Mouse (Mus musculus) hindbrain, embryonic 10.5 days (tissue): ENCODE results near the gene Nfib. TPM values are rescaled to one million over a fixed set of nuclear protein-coding genes. Genes with fewer than 3 reads are reported as not detected.
A peak's percentile ranks its signal among the peaks of the same experiment; 100 is the strongest.

Experiments used
- DNase-seq: peaks from one replicate; pipeline ENCODE4 v3.0.0-alpha.2; 2017; ENCODE audit warnings: low spot score
- H3K27ac ChIP-seq: fragments of 300-500 bp; sonication (generic); 2 replicates; pipeline ENCODE4 v1.5.1; 2016; ENCODE audit warnings: mild to moderate bottlenecking, moderate library complexity
- H3K27me3 ChIP-seq: fragments of 300-500 bp; sonication (generic); 2 replicates; pipeline ENCODE4 v1.6.1; 2016; ENCODE audit warnings: mild to moderate bottlenecking; ENCODE audit not compliant: poor library complexity, insufficient read depth, severe bottlenecking
- H3K36me3 ChIP-seq: fragments of 300-500 bp; sonication (generic); 2 replicates; pipeline ENCODE4 v1.6.1; 2016; ENCODE audit warnings: mild to moderate bottlenecking, moderate library complexity
- H3K4me1 ChIP-seq: fragments of 300-500 bp; sonication (generic); replicated peaks from 2 replicates; pipeline ENCODE4 v1.6.1; 2016; ENCODE audit warnings: mild to moderate bottlenecking
- H3K4me3 ChIP-seq: fragments of 300-500 bp; sonication (generic); 2 replicates; pipeline ENCODE4 v1.5.1; 2016; ENCODE audit warnings: mild to moderate bottlenecking, moderate library complexity
- H3K9me3 ChIP-seq: fragments of 300-500 bp; sonication (generic); 2 replicates; pipeline ENCODE4 v1.6.1; 2016; ENCODE audit warnings: mild to moderate bottlenecking, moderate library complexity
- WGBS: fragments of 180-500 bp; shearing (Covaris S2); methylation state at CpG from one replicate; pipeline ENCODE4 v1.1.7; 2016; 5-methylcytosine and 5-hydroxymethylcytosine counted together
- polyA plus RNA-seq: library from polyadenylated mRNA; unstranded; fragments of >200 nt; fragmentation: Nextera tagmentation; extraction: Ambion mirVana; gene quantifications from 2 replicates; pipeline ENCODE4 v1.2.1, GENCODE M21; 2016

Nfib gene
- polyA plus RNA-seq, 1 experiment from 2014 or later: 17.3 TPM

GRCm38 (mm10) chr4:82638251-82638650, 67.3 kb downstream of the Nfib start:
- H3K27ac ChIP-seq: no peak overlapping the region
- WGBS: 96% methylated on average over 9 of the region's 9 CpGs

GRCm38 (mm10) chr4:82637633-82638032, 67.9 kb downstream of the Nfib start:
- H3K27me3 ChIP-seq: no peaks in the 10 kb centered on the region
- no peaks in the 10 kb centered on the region for H3K4me1 ChIP-seq
- H3K4me3 ChIP-seq: no peak overlapping the region
- no peaks in the 10 kb centered on the region for H3K36me3 ChIP-seq
- no peak overlapping the region for H3K27ac ChIP-seq
- 86% methylated on average over 4 of the region's 4 CpGs for WGBS
- no peaks in the 10 kb centered on the region for H3K9me3 ChIP-seq
- no peak for DNase-seq

More at GRCm38 (mm10) chr4:82638251-82638650, 67.3 kb downstream of the Nfib start:
- peaks cover 2% of the 10 kb centered on the region; the same call in 1 of the 2 replicates for H3K4me1 ChIP-seq
- no peaks in the 10 kb centered on the region for H3K27me3 ChIP-seq
- no peaks in the 10 kb centered on the region for H3K9me3 ChIP-seq
- DNase-seq: no peak
- no peak overlapping the region for H3K4me3 ChIP-seq
- no peaks in the 10 kb centered on the region for H3K36me3 ChIP-seq

DNA sequence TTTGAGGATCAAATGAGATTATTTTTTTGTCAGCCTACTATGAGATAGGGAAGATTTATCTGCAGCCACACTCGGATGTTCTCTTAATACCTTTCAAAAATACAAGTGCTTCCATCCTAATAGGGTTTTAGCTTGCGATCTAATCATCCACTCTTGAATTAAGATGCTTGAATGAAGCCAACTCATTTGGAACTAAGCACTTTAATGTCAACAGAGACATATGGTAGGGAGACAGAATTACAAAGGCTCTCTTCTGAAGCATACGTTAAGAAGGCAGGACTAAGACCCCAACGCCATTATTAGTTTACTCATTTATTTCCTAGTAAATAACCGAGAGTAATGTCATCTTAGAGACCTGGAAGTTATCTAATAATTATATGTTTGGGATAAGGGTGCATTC, 68.9 kb downstream of the Nfib start:
- H3K27ac ChIP-seq: no peak overlapping the region
- no peaks in the 10 kb centered on the region for H3K36me3 ChIP-seq
- H3K4me3 ChIP-seq: no peak overlapping the region
- no peak for DNase-seq
- H3K9me3 ChIP-seq: no peaks in the 10 kb centered on the region
- H3K4me1 ChIP-seq: no peaks in the 10 kb centered on the region
- no peaks in the 10 kb centered on the region for H3K27me3 ChIP-seq
- WGBS: 84% methylated on average over 5 of the region's 5 CpGs

DNA sequence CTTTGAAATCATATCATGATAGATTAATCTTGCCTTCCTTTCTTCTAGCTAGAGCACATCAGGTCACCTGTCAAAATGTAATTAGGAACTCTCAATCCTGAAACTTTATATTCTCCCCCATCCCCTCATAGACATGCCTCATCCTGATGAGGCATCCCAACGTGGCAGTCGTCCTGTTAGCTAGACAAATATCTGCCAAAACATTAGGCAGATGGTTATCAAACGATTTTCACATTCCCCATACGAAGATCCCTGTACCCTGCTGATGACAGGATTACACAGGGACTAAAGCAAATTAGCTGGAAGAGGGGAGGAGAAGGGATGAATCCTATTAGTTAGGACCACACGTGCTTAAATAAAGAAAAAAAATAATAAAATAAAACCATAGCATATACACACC, 69.7 kb downstream of the Nfib start:
- 75% methylated on average over 5 of the region's 5 CpGs for WGBS
- Histone ChIP-seq H3K27me3 (no peaks in the 10 kb centered on the region), H3K36me3 (no peaks in the 10 kb centered on the region), H3K27ac (no peak overlapping the region), H3K4me3 (no peak overlapping the region), H3K9me3 (no peaks in the 10 kb centered on the region), H3K4me1 (no peaks in the 10 kb centered on the region)
- no peak for DNase-seq

DNA sequence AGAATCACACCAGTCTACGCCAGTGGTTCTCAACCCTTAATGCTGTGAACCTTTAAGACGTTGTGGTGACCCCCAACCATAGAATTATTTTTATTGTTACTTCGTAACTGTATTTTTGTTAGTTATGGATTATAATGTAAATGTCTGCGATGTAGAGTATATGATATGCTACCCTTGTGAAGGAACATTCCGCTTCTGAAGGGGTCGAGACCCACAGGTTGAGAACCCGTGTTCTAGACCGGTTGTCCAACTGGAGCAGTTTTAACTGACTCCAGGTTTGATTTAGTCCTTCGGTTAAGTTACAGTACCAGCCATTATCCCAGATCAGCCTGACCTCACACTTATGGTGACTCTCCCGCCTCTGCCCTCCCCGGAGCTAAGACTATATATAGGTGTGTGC, 70.4 kb downstream of the Nfib start:
- 94% methylated on average over 11 of the region's 11 CpGs for WGBS
- no peak for DNase-seq
- H3K36me3 ChIP-seq: no peaks in the 10 kb centered on the region
- no peak overlapping the region for H3K27ac ChIP-seq
- H3K9me3 ChIP-seq: no peaks in the 10 kb centered on the region
- H3K4me3 ChIP-seq: no peak overlapping the region
- no peaks in the 10 kb centered on the region for H3K4me1 ChIP-seq
- H3K27me3 ChIP-seq: no peaks in the 10 kb centered on the region

DNA sequence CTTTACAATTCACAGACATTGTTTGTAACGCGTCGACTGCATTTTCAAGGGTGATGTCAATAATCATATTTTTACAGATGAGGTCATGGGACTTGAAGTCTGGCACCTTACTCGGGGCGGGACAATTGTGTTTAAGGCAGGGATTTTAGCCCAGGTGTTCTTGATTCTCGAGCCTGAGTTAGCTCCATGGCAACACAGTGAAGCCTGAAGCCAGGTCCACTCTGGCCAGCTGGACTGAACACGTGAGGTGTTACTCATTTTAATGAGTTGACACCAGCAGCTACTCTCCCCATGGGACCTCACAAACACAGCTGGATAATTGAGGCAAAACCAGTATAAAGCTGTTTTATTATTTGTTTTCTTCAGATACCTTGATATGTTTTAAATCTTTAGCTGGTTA, 71.2 kb downstream of the Nfib start:
- Histone ChIP-seq H3K9me3 (no peaks in the 10 kb centered on the region), H3K27me3 (no peaks in the 10 kb centered on the region), H3K4me1 (no peaks in the 10 kb centered on the region), H3K27ac (no peak overlapping the region), H3K4me3 (no peak overlapping the region), H3K36me3 (no peaks in the 10 kb centered on the region)
- DNase-seq: no peak
- WGBS: 87% methylated on average over 7 of the region's 7 CpGs

DNA sequence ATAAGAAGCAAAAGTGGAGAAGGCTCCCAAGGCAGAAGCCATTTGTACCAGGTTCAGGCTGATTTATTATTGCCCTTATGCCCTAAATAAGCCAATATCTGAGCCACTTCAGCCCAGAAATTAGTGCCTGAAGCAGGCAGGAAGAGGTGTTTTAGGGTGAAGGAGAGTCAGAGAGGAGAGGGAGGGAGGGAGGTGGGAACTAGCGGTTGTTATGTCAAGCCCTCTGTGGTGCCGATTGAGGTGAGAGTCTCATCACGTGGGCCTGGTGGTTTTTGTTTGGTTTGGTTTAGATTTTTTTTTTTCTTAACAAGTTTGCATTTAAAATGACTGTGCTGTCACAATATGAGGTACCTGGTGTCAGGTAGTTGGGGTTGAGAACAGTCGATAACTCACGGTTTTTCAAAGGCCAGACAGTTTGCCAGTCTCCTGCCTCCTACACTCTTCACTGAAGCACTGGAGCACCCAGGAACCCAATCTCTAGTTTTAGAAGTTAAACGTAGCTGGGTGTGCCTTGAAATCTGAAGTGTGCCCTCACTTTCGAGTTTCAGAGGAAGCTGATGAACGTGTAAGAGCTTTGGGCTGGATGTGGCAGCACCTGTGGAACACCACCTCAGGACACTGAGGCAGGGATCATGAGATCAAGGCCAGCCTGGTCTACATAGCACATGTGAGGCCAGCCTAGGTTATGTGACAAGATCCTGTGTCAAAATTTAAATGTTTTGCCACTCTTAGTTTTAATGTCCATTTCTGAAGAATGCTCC, 81.1 kb downstream of the Nfib start:
- H3K4me3 ChIP-seq: no peak overlapping the region
- peaks cover 15% of the 10 kb centered on the region for H3K4me1 ChIP-seq
- WGBS: 86% methylated on average over 8 of the region's 8 CpGs
- no peak overlapping the region for H3K27ac ChIP-seq
- no peaks in the 10 kb centered on the region for H3K27me3 ChIP-seq
- no peak for DNase-seq
- H3K9me3 ChIP-seq: no peaks in the 10 kb centered on the region
- H3K36me3 ChIP-seq: no peaks in the 10 kb centered on the region

DNA sequence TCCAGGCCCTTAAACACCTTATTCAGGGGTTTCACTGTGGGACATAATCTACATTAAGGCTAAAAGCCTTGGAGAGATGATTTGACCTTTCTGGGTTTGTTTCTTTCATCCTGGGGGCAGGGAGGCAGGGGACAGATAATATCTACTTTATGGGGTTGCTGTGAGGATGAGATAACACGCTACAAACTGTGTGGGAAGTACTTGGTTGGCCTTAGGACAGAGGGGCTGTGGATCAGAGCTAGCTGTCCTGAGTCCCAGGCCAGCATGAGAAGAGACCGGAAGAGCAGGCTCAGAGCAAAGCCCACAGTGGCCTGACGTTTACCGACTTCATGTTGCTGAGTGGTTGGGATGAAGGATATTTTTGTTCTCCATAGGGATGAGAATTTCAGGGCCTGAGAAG, 81.7 kb downstream of the Nfib start:
- H3K36me3 ChIP-seq: no peaks in the 10 kb centered on the region
- H3K27ac ChIP-seq: 0 out of 2 replicates have a peak overlapping the region, but pooled peaks have one; percentile 41
- no peaks in the 10 kb centered on the region for H3K27me3 ChIP-seq
- no peak for DNase-seq
- peaks cover 15% of the 10 kb centered on the region for H3K4me1 ChIP-seq
- no peak overlapping the region for H3K4me3 ChIP-seq
- WGBS: 86% methylated on average over 4 of the region's 4 CpGs
- H3K9me3 ChIP-seq: no peaks in the 10 kb centered on the region

DNA sequence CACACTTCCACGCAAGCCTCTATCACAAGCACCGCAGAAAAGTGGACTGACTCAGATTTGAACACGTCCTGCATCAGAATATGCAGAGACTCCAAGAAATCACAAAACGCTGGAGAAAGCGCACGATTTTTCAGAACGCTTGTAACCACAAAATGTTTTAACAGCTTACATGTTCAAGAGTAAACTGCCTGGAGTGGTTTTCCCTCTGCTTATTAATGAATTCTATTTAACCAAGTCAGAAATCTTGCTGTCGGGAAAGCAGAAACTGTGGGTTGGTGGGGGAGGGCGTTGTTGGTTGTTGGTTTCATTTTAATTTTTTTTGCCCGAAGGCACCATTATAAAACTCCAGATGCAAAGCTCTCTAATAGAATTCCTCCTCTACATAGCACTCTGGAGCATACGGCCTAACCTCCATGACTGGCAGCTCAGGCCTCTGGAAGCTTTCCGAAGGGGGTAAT, 82.4 kb downstream of the Nfib start:
- no peaks in the 10 kb centered on the region for H3K36me3 ChIP-seq
- no peak overlapping the region for H3K4me3 ChIP-seq
- no peak for DNase-seq
- H3K9me3 ChIP-seq: no peaks in the 10 kb centered on the region
- H3K4me1 ChIP-seq: peaks cover 17% of the 10 kb centered on the region
- 87% methylated on average over 12 of the region's 12 CpGs for WGBS
- H3K27me3 ChIP-seq: no peaks in the 10 kb centered on the region
- peak overlapping the region; percentile 73 for H3K27ac ChIP-seq

DNA sequence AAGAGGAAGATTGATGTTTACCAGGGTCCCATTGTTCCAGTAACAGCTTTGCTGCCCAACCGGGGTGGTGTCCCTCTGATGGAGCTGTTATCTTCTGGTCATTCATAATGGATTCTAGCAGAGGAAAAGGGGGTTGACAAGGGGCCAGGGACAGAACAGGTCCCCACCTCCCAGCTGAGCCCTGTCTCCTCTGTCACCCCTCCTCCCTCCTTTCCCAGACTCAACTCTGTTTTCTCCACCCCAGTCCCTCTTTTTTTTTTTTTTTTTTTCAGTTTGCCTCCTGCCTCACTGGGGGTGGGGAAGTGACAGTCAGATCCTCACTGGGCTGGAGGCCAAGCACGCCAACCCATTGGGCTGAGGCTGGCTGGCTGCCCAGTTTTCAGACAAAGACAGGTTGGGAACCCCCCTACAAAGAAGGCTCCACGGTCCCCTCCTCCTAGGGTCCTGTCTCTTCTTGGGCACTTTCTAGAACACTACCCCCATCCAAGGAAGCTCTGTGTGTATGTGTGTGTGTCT, 83.2 kb downstream of the Nfib start:
- Histone ChIP-seq H3K27ac (peak overlapping the region; percentile 73), H3K4me3 (no peak overlapping the region), H3K4me1 (peaks cover 23% of the 10 kb centered on the region), H3K36me3 (no peaks in the 10 kb centered on the region), H3K9me3 (no peaks in the 10 kb centered on the region), H3K27me3 (no peaks in the 10 kb centered on the region)
- WGBS: 22% methylated on average over 3 of the region's 3 CpGs
- DNase-seq: no peak

DNA sequence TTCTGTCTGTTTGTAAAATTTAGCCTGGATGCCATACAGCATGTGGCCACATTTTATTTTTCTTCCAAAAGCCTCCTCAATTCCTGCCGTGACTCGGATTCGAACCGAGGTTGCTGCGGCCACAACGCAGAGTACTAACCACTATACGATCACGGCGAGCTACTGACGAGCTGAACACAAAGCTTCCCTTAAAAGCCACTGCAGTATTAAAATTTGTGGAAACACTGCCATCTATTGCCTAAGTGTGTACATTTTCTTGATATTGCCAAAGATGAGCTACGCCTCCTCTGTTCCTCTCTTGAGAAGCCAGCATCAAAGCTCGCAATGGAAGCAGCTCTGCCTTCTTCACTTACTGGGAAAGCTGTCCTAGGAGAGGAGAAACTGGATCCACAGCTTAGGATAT, 86.0 kb downstream of the Nfib start:
- WGBS: 79% methylated on average over 12 of the region's 12 CpGs
- Histone ChIP-seq H3K27me3 (no peaks in the 10 kb centered on the region), H3K4me1 (peaks cover 27% of the 10 kb centered on the region), H3K4me3 (no peak overlapping the region), H3K36me3 (no peaks in the 10 kb centered on the region), H3K9me3 (no peaks in the 10 kb centered on the region), H3K27ac (no peak overlapping the region)
- DNase-seq: no peak

DNA sequence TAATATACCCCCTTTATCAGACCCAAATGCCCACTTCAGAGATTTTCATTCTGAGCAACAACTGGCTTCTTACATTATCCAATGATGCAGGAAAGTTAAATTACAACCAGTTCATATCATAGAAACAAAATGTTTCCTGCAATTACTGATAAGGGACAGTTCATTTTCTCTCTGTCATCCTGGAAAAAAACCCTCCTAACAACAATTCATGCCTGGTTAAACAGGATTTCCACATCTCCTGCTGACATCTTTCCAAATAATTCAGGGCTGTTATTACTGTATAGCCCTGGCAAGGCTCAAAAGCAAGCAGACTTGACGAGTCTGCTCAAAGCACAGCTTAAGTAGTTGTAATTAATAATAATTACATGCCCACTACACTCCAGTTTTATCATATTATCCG, 86.5 kb downstream of the Nfib start:
- Histone ChIP-seq H3K4me3 (no peak overlapping the region), H3K27me3 (no peaks in the 10 kb centered on the region), H3K9me3 (no peaks in the 10 kb centered on the region), H3K36me3 (no peaks in the 10 kb centered on the region), H3K4me1 (peaks cover 33% of the 10 kb centered on the region), H3K27ac (no peak overlapping the region)
- 88% methylated on average over 2 of the region's 2 CpGs for WGBS
- DNase-seq: no peak

- H3K27ac ChIP-seq: no peak overlapping the region
- no peaks in the 10 kb centered on the region for H3K9me3 ChIP-seq
- no peaks in the 10 kb centered on the region for H3K36me3 ChIP-seq
- no peak overlapping the region for H3K4me3 ChIP-seq
- WGBS: 93% methylated on average over 10 of the region's 10 CpGs
- H3K4me1 ChIP-seq: peaks cover 27% of the 10 kb centered on the region
- no peaks in the 10 kb centered on the region for H3K27me3 ChIP-seq
- DNase-seq: no peak
Measured at GRCm38 (mm10) chr4:82617257-82617656, 88.3 kb downstream of the Nfib start.
